Mouse (Mus musculus) intestine, embryonic 15.5 days (tissue): Measurements from ENCODE around the gene Aldh9a1. TPM values are rescaled to one million over a fixed set of nuclear protein-coding genes. Genes with fewer than 3 reads are reported as not detected.

Experiments used
- ATAC-seq: fragments of 200-750 bp; cut with Nextera tagmentation; 2 replicates; pipeline ENCODE4 v1.8.0; 2017; ENCODE audit warnings: moderate TSS enrichment, moderate library complexity
- H3K27ac ChIP-seq: fragments of 300-500 bp; sonication (generic); 2 replicates; pipeline ENCODE4 v1.5.1; 2015; ENCODE audit warnings: mild to moderate bottlenecking, inconsistent platforms
- H3K27me3 ChIP-seq: fragments of 300-500 bp; sonication (generic); replicated peaks from 2 replicates; pipeline ENCODE4 v1.6.1; 2015; ENCODE audit warnings: inconsistent platforms
- H3K36me3 ChIP-seq: fragments of 300-500 bp; sonication (generic); 2 replicates; pipeline ENCODE4 v1.6.1; 2015; ENCODE audit warnings: inconsistent platforms
- H3K4me1 ChIP-seq: fragments of 300-500 bp; sonication (generic); replicated peaks from 2 replicates; pipeline ENCODE4 v1.6.1; 2015; ENCODE audit warnings: inconsistent platforms
- H3K4me2 ChIP-seq: fragments of 300-500 bp; sonication (generic); replicated peaks from 2 replicates; pipeline ENCODE4 v1.6.1; 2015; ENCODE audit warnings: mild to moderate bottlenecking, inconsistent platforms
- H3K4me3 ChIP-seq: fragments of 300-500 bp; sonication (generic); replicated peaks from 2 replicates; pipeline ENCODE4 v1.5.1; 2015; ENCODE audit warnings: inconsistent platforms
- H3K9ac ChIP-seq: fragments of 300-500 bp; sonication (generic); 2 replicates; pipeline ENCODE4 v1.6.1; 2015; ENCODE audit warnings: inconsistent platforms
- H3K9me3 ChIP-seq: fragments of 300-500 bp; sonication (generic); 2 replicates; pipeline ENCODE4 v1.6.1; 2016; ENCODE audit warnings: inconsistent platforms
- WGBS: fragments of 180-500 bp; shearing (Covaris S2); methylation state at CpG from one replicate; pipeline ENCODE4 v1.1.7; 2015; 5-methylcytosine and 5-hydroxymethylcytosine counted together
- polyA plus RNA-seq: library from polyadenylated mRNA; unstranded; fragments of >200 nt; fragmentation: Nextera tagmentation; extraction: Ambion mirVana; gene quantifications from 2 replicates; pipeline ENCODE4 v1.2.1, GENCODE M21; 2015

The Aldh9a1 gene
- polyA plus RNA-seq, 1 experiment from 2014 or later: 133 TPM

- no peaks in the 10 kb centered on the region for H3K36me3 ChIP-seq
- H3K27ac ChIP-seq: no peak overlapping the region
- H3K4me1 ChIP-seq: no peaks in the 10 kb centered on the region
- no peak for ATAC-seq
- H3K4me3 ChIP-seq: no peak overlapping the region
- no peaks in the 10 kb centered on the region for H3K9me3 ChIP-seq
- no peak overlapping the region for H3K4me2 ChIP-seq
- 0 out of 2 replicates have a peak, but pooled peaks cover 6% of the 10 kb centered on the region for H3K27me3 ChIP-seq
- no peak overlapping the region for H3K9ac ChIP-seq
- WGBS: 3% methylated on average over 7 of the region's 7 CpGs
Observed at GRCm38 (mm10) chr1:167414846-167415245, 65.1 kb downstream of the Aldh9a1 start.

Other genes with a start within 250 kb of the Aldh9a1 start
- 49.5 and 52.3 TPM in 2 replicates for gene Uck2, start 64.7 kb upstream of the Aldh9a1 start, polyA plus RNA-seq
- gene Tmco1, start 41.6 kb upstream of the Aldh9a1 start, polyA plus RNA-seq: 101 and 109 TPM in 2 replicates
- 247 and 298 TPM in 2 replicates for gene Mgst3, start 43.9 kb downstream of the Aldh9a1 start, polyA plus RNA-seq
- gene Lrrc52, start 116.8 kb downstream of the Aldh9a1 start, polyA plus RNA-seq: not detected in 2 replicates
- gene Rxrg, start 248.4 kb downstream of the Aldh9a1 start, polyA plus RNA-seq: 1.4 and 2.2 TPM in 2 replicates